Mouse (Mus musculus) myocyte (in vitro differentiated cells): ENCODE measurements around the gene Rbp1.

Source experiments
- CEBPB ChIP-seq: IDR thresholded peaks from 2 replicates; pipeline ENCODE4 v1.6.1; 2011; ENCODE audit warnings: mild to moderate bottlenecking, moderate library complexity; ENCODE audit not compliant: poor library complexity, insufficient read depth, severe bottlenecking
- E2F4 ChIP-seq: IDR thresholded peaks from one replicate; pipeline ENCODE4 v1.6.1; 2011; ENCODE audit warnings: mild to moderate bottlenecking, control low read depth, moderate library complexity; ENCODE audit not compliant: insufficient read depth
- MAX ChIP-seq: IDR thresholded peaks from one replicate; pipeline ENCODE4 v1.6.1; 2011; ENCODE audit warnings: low read depth, mild to moderate bottlenecking, control low read depth
- MYOD1 ChIP-seq, 3 experiments: IDR thresholded peaks; one replicate each; pipeline ENCODE4 v1.6.1; 2011; ENCODE audit warnings: control low read depth in 2 of 3, low read depth in 2 of 3, mild to moderate bottlenecking in 2 of 3, moderate library complexity in 1 of 3; ENCODE audit not compliant: insufficient read length in 2 of 3, control insufficient read depth in 1 of 3
- MYOG ChIP-seq, 3 experiments: IDR thresholded peaks; one replicate each; pipeline ENCODE4 v1.6.1; 2011; ENCODE audit warnings: control low read depth in 2 of 3, low read depth in 2 of 3, mild to moderate bottlenecking in 2 of 3; ENCODE audit not compliant: insufficient read length in 2 of 3, control insufficient read depth in 1 of 3, insufficient read depth in 1 of 3
- POLR2A ChIP-seq: IDR thresholded peaks from one replicate; pipeline ENCODE4 v1.6.1; 2011; ENCODE audit warnings: low read depth, mild to moderate bottlenecking, control low read depth, moderate library complexity; ENCODE audit not compliant: insufficient read length
- POLR2AphosphoS2 ChIP-seq: IDR thresholded peaks from one replicate; pipeline ENCODE4 v1.6.1; 2011; ENCODE audit warnings: low read depth, control low read depth; ENCODE audit not compliant: insufficient read length
- REST ChIP-seq: IDR thresholded peaks from one replicate; pipeline ENCODE4 v1.6.1; 2011; ENCODE audit warnings: mild to moderate bottlenecking, control low read depth, moderate library complexity; ENCODE audit not compliant: insufficient read depth, insufficient read length
- TCF12 ChIP-seq: IDR thresholded peaks from one replicate; pipeline ENCODE4 v1.6.1; 2011; ENCODE audit warnings: mild to moderate bottlenecking, control low read depth; ENCODE audit not compliant: poor library complexity, insufficient read depth, severe bottlenecking
- TCF3 ChIP-seq: IDR thresholded peaks from one replicate; pipeline ENCODE4 v1.6.1; 2011; ENCODE audit warnings: low read depth, control low read depth; ENCODE audit not compliant: insufficient read length
- USF1 ChIP-seq: IDR thresholded peaks from one replicate; pipeline ENCODE4 v1.6.1; 2011; ENCODE audit warnings: low read depth, mild to moderate bottlenecking, control low read depth, moderate library complexity

DNA sequence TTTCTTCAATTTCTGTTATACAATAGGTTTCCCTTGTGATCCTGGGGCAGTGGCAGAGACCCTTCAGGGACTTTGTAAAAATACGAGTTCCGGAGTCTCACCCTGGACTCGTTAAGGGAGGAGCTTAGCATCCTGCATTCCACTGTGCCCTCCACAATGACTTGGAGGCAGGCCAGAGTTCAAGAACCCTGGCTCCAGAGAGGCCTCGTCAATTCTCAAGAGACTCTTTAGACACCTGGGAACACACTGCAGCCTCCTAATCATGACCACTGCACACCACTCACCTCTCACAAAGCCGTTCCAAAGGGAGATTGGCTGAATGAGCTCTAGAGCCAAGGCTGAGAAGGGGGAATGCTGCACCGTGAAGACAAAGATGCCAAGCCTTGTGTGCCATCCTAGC lies 64.5 kb downstream of the Rbp1 start:
- no peak for TF ChIP-seq MAX
- no peak for TF ChIP-seq POLR2A
- TF ChIP-seq POLR2AphosphoS2: no peak
- TF ChIP-seq TCF3: no peak
- no peak for TF ChIP-seq TCF12
- no peak for TF ChIP-seq CEBPB
- TF ChIP-seq E2F4: no peak
- TF ChIP-seq USF1: no peak
- no peak for TF ChIP-seq MYOG (IDR thresholded peaks at IDR 0.05; ENCODE audit: control insufficient read depth in 1 of 3, insufficient read depth in 1 of 3, insufficient read length in 2 of 3, low read depth in 2 of 3)
- no peak for TF ChIP-seq REST
- TF ChIP-seq MYOD1 (IDR thresholded peaks at IDR 0.05; ENCODE audit: control insufficient read depth in 1 of 3, insufficient read length in 2 of 3, low read depth in 2 of 3): no peak
